9 mouse cellular contexts compared by ENCODE assay signal in the genomic region with DNA sequence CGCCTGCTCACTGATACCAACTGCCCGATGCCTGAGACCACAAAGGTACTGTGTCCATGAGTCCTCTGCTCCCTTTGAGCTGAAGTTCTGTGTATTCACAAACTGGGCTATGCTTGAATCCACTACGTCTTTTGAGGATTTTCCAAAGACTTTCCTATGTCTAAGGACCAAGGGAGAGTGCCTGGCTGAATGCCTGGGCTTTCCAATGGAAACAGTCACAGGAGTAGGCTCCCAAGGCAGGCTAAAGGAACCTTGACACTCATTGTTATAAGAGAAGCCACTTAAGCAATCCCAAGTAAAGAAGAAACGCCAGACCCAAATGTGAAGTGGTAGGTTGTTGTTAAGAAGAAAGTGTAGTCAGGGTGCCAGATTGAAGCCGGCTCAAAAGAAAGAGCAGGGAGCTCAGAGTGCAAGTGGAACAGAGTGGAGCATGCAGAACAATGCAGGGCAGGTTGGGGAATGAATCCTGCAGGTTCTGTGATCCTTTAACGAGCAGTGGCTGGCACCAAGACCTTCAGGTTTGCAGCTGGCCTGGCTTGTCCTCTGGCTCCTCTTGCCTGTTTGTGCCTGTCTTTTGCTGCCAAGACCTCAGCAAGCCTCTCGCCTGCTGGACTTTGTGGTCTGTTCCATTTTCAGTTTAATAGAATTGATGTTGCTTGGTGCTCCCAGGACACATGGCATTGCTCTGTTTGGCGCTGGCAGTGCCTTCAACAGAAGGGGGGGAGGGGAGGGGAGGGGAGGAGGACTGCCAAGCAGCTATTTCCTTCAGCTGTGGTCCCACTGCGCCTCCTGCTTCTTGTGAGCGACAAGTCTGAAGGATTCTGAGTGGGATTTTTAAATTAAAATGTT. TPM values are rescaled to one million over a fixed set of nuclear protein-coding genes. Genes with fewer than 3 reads are reported as not detected.
DNase-seq lines count a peak whose midpoint lies in the region; ATAC-seq and TF ChIP-seq lines count a peak whose summit lies in the region.
"Had no signal": no experiment of that assay in that cellular context is flagged by ENCODE, and none has a peak within 500 bp of the region (broad histone marks: within the 10 kb centered on the region; RNA-seq: fewer than 3 reads in every experiment).

No protein-coding gene starts in this region.

- H3K27me3 ChIP-seq in lung, postnatal 0 days (replicated peaks; ENCODE audit: insufficient read depth, low read length): no peaks in the 10 kb centered on the region
- H3K27me3 ChIP-seq in hindbrain, postnatal 0 days (ENCODE audit: insufficient read depth, low read length): no peaks in the 10 kb centered on the region
- H3K27me3 ChIP-seq: CH12.LX had no signal

- H3K9ac ChIP-seq in lung, postnatal 0 days (replicated peaks; ENCODE audit: low read depth): no peak overlapping the region
- H3K9ac ChIP-seq in hindbrain, postnatal 0 days (replicated peaks; ENCODE audit: low read length): no peak overlapping the region

- H3K4me3 ChIP-seq in gastrocnemius, adult 2 months: no peak overlapping the region
- no peak overlapping the region for H3K4me3 ChIP-seq in lung, postnatal 0 days (ENCODE audit: low read depth, low read length)
- no peak overlapping the region for H3K4me3 ChIP-seq in hindbrain, postnatal 0 days (ENCODE audit: low read length)

- peak; percentile 28 for DNase-seq in gastrocnemius, adult 2 months
- DNase-seq in gastrocnemius, postnatal 4 days (ENCODE audit: low spot score in 2 of 2): no peak
- peak; percentile 31 for DNase-seq in lung, postnatal 14 days
- DNase-seq in lung, postnatal 0 days (ENCODE audit: low spot score): no peak
- peak; percentile 85 for DNase-seq in hindbrain, postnatal 0 days (ENCODE audit: low spot score)
- DNase-seq in right cerebral cortex, postnatal 14 days: peak; percentile 40
- DNase-seq in ovary, postnatal 10 days (ENCODE audit: low spot score): no peak
- no peak for DNase-seq in spleen, postnatal 10 days (ENCODE audit: low spot score in 2 of 2)

- H3K9me3 ChIP-seq in lung, postnatal 0 days (ENCODE audit: low read length): no peaks in the 10 kb centered on the region
- H3K9me3 ChIP-seq in hindbrain, postnatal 0 days (ENCODE audit: low read length): no peaks in the 10 kb centered on the region

- TF ChIP-seq CTCF in gastrocnemius, adult 2 months (IDR thresholded peaks at IDR 0.05): peak; percentile 23; the same call in 1 of the 2 replicates
- TF ChIP-seq CTCF in lung, postnatal 0 days (IDR thresholded peaks at IDR 0.05): no peak
- peak; percentile 52 for TF ChIP-seq CTCF in hindbrain, postnatal 0 days (IDR thresholded peaks at IDR 0.05; ENCODE audit: low read depth)

- no peak overlapping the region for H3K27ac ChIP-seq in gastrocnemius, adult 2 months
- no peak overlapping the region for H3K27ac ChIP-seq in lung, postnatal 0 days (ENCODE audit: low read length)
- peak overlapping the region; percentile 69 for H3K27ac ChIP-seq in hindbrain, postnatal 0 days

- intact Hi-C loops in gastrocnemius, adult 2 months (cut with DNase I): no loop called here

- WGBS in lung, postnatal 0 days: 63% methylated on average over 10 of the region's 10 CpGs
- WGBS in hindbrain, postnatal 0 days: 41% methylated on average over 10 of the region's 10 CpGs

- H3K4me2 ChIP-seq in lung, postnatal 0 days (replicated peaks; ENCODE audit: low read depth, low read length): no peak overlapping the region
- H3K4me2 ChIP-seq in hindbrain, postnatal 0 days (ENCODE audit: low read depth, low read length): no peak overlapping the region

- no peak for ATAC-seq in lung, postnatal 0 days
- peak; percentile 93 for ATAC-seq in hindbrain, postnatal 0 days

- no peaks in the 10 kb centered on the region for H3K4me1 ChIP-seq in lung, postnatal 0 days (ENCODE audit: insufficient read depth, low read depth, low read length)
- H3K4me1 ChIP-seq in hindbrain, postnatal 0 days (ENCODE audit: insufficient read depth, low read length): peaks cover 6% of the 10 kb centered on the region; the same call in 1 of the 2 replicates

- no peak for TF ChIP-seq EP300 in lung, postnatal 0 days (IDR thresholded peaks at IDR 0.05)

- no peaks in the 10 kb centered on the region for H3K36me3 ChIP-seq in lung, postnatal 0 days (ENCODE audit: insufficient read depth, low read length)
- no peaks in the 10 kb centered on the region for H3K36me3 ChIP-seq in hindbrain, postnatal 0 days (ENCODE audit: insufficient read depth, low read length)

RNA-seq across cellular contexts. Expression of a gene that starts 22.9 kb away (rescaled TPM):
- total RNA-seq in gastrocnemius, adult 2 months (2021): under 1 TPM; 0.25 to 0.28 TPM
- total RNA-seq in gastrocnemius, postnatal 4 days (2021): 1 to 10 TPM; 1.2 TPM
- 21.6 and 23.1 TPM in 2 replicates for polyA plus RNA-seq in lung, postnatal 0 days (2015; fragmentation: Nextera tagmentation; extraction: Ambion mirVana)
- total RNA-seq in hindbrain, postnatal 0 days (2014; rRNA removed): 48.8 and 49.9 TPM in 2 replicates
- polyA plus RNA-seq in hindbrain, postnatal 0 days (2015; fragmentation: Nextera tagmentation; extraction: Ambion mirVana): 36.9 and 37.4 TPM in 2 replicates
- total RNA-seq: CH12.LX had no signal

Comparison
In these comparisons a context has a peak if more than half of its experiments do, and no peak if none do; other contexts are left out.
1. DNase-seq: peak in gastrocnemius, adult 2 months (single experiment), lung, postnatal 14 days (single experiment), hindbrain, postnatal 0 days (single experiment) and right cerebral cortex, postnatal 14 days (single experiment); none in gastrocnemius, postnatal 4 days (0 of 2), lung, postnatal 0 days (single experiment), ovary, postnatal 10 days (single experiment) and spleen, postnatal 10 days (0 of 2).
2. RNA of a gene that starts 22.9 kb away (total RNA-seq): 48.8 to 49.9 TPM in hindbrain, postnatal 0 days; 1.2 TPM in gastrocnemius, postnatal 4 days and 0.25 to 0.28 TPM in gastrocnemius, adult 2 months; every median in the first group is over 10 times any median in the second.